Mouse (Mus musculus): ENCODE measurements at regions not wholly inside any gene's neighbourhood (a gene's known extent, or its start where the extent isn't known, plus 50 kb on each side); places are given as distances from the start of the nearest gene placed in this dataset.

GRCm38 (mm10) chr9:89789926-89790325 is 51.7 kb upstream of the Ankrd34c start:
- no peak for DNase-seq (ENCODE audit: low spot score in 2 of 2)

GRCm38 (mm10) chr9:89788651-89789050 is 50.4 kb upstream of the Ankrd34c start:
- no peak for DNase-seq (ENCODE audit: low spot score in 2 of 2)

Data from right cerebral cortex, postnatal 36 days (tissue).